9 mouse cellular contexts compared by ENCODE assay signal in the genomic region with DNA sequence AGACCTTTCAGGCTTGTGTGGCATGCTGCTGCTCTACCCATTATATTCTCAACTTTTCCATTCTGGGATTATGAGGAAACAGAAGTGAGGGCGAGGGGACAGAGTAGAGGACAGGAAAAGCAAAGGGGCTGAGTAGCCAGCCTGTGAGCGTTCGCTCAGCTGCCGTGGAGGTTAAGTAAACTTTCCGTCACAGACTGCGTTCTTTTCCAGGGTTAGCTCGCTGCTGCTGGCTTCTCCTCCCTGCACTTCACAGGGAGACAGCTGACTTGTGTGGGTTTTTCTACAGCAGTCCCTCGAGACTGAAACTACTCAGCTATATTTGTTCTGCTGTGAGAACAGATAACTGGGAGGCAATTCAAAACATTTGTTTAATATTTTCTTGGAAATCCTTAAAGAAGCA. TPM values are rescaled to one million over a fixed set of nuclear protein-coding genes. Genes with fewer than 3 reads are reported as not detected.
DNase-seq lines count a peak whose midpoint lies in the region; ATAC-seq and TF ChIP-seq lines count a peak whose summit lies in the region.
"Had no signal": no experiment of that assay in that cellular context is flagged by ENCODE, and none has a peak within 500 bp of the region (broad histone marks: within the 10 kb centered on the region; RNA-seq: fewer than 3 reads in every experiment).

No protein-coding gene starts in this region.

- no peak overlapping the region for H3K4me2 ChIP-seq in midbrain, embryonic 12.5 days (replicated peaks)
- H3K4me2 ChIP-seq: limb, embryonic 15.5 days had no signal

- no peaks in the 10 kb centered on the region for H3K9me3 ChIP-seq in midbrain, embryonic 12.5 days
- H3K9me3 ChIP-seq: limb, embryonic 15.5 days had no signal

- H3K27me3 ChIP-seq in midbrain, embryonic 12.5 days, result no peaks in the 10 kb centered on the region
- H3K27me3 ChIP-seq in thymus, adult 2 months (ENCODE audit: control insufficient read depth, insufficient read depth, low read length), result no peaks in the 10 kb centered on the region
- H3K27me3 ChIP-seq: limb, embryonic 15.5 days had no signal

- no peaks in the 10 kb centered on the region for H3K36me3 ChIP-seq in midbrain, embryonic 12.5 days
- no peaks in the 10 kb centered on the region for H3K36me3 ChIP-seq in thymus, adult 2 months (ENCODE audit: control insufficient read depth, insufficient read depth, low read length)
- H3K36me3 ChIP-seq: limb, embryonic 15.5 days had no signal

- intact Hi-C loops in heart, postnatal 36 days (cut with DNase I), result loop anchor here (10.0 kb wide), 1 partner anchor 199 kb away; no protein-coding TSS in a partner anchor
- intact Hi-C loops in left cerebral cortex, adult 2 months (cut with DNase I), result no loop called here

- TF ChIP-seq POLR2A in thymus, adult 2 months (IDR thresholded peaks at IDR 0.05; ENCODE audit: control insufficient read depth, extremely low read depth, insufficient read depth, low read length, poor library complexity), result no peak

- H3K4me1 ChIP-seq in midbrain, embryonic 12.5 days, result peaks cover 30% of the 10 kb centered on the region
- H3K4me1 ChIP-seq in thymus, adult 2 months (replicated peaks; ENCODE audit: control insufficient read depth, insufficient read depth, low read length), result no peaks in the 10 kb centered on the region

- peak overlapping the region; percentile 61 for H3K27ac ChIP-seq in left cerebral cortex, adult 2 months
- H3K27ac ChIP-seq in midbrain, embryonic 12.5 days (replicated peaks), result 0 out of 2 replicates have a peak overlapping the region, but pooled peaks have one; percentile 25
- no peak overlapping the region for H3K27ac ChIP-seq in thymus, adult 2 months (ENCODE audit: control insufficient read depth, insufficient read depth, low read length)
- H3K27ac ChIP-seq: limb, embryonic 15.5 days had no signal

- H3K4me3 ChIP-seq in left cerebral cortex, adult 2 months, result peak overlapping the region; percentile 26; the same call in 1 of the 2 replicates
- H3K4me3 ChIP-seq in midbrain, embryonic 12.5 days, result no peak overlapping the region
- H3K4me3 ChIP-seq in thymus, adult 2 months (ENCODE audit: control insufficient read depth, insufficient read depth, low read length), result no peak overlapping the region
- H3K4me3 ChIP-seq: limb, embryonic 15.5 days had no signal

- no peak overlapping the region for H3K9ac ChIP-seq in midbrain, embryonic 12.5 days (replicated peaks)
- H3K9ac ChIP-seq: limb, embryonic 15.5 days had no signal

- ATAC-seq in midbrain, embryonic 12.5 days (ENCODE audit: low FRiP score, low read depth), result 0 out of 2 replicates have a peak, but pooled peaks have one; percentile 14

- TF ChIP-seq CTCF in left cerebral cortex, adult 2 months (IDR thresholded peaks at IDR 0.05), result no peak
- TF ChIP-seq CTCF in thymus, adult 2 months (IDR thresholded peaks at IDR 0.05; ENCODE audit: borderline replicate concordance, control insufficient read depth, extremely low read depth, insufficient read depth, low read length, poor library complexity), result no peak

- WGBS in midbrain, embryonic 12.5 days, result 34% methylated on average over 8 of the region's 8 CpGs
- WGBS in thymus, adult 2 months, result 88% methylated on average over 8 of the region's 8 CpGs

- DNase-seq in adrenal gland, adult (ENCODE audit: inconsistent age in 2 of 2, low spot score in 1 of 2), result peak; percentile 34 to 71
- no peak for DNase-seq in adrenal gland, postnatal 4 days (ENCODE audit: low spot score in 2 of 2)
- peak; percentile 58 for DNase-seq in embryo, embryonic 11 days
- DNase-seq in heart, postnatal 36 days, result peak; percentile 52 to 53
- DNase-seq in left cerebral cortex, adult 2 months (ENCODE audit: extremely low spot score in 1 of 2, low spot score in 2 of 2), result peak; percentile 34 to 47
- no peak for DNase-seq in cerebellum, postnatal 36 days
- DNase-seq in thymus, adult 2 months, result no peak

RNA-seq across cellular contexts. Expression of a gene that starts 34.5 kb away (rescaled TPM):
- total RNA-seq in adrenal gland, postnatal 4 days (2021), result 10 to 100 TPM; 20.6 TPM
- total RNA-seq in heart, postnatal 36 days (2021), result 10 to 100 TPM; 16.4 to 18.7 TPM
- 10 to 100 TPM; 14.8 to 18.8 TPM for total RNA-seq in left cerebral cortex, adult 2 months (2021)
- polyA plus RNA-seq in midbrain, embryonic 12.5 days (2016; fragmentation: Nextera tagmentation; extraction: Ambion mirVana), result 23.9 and 25.6 TPM in 2 replicates
- polyA plus RNA-seq in thymus, adult 2 months (2012; rRNA removed), result 3.0 and 3.2 TPM in 2 replicates

Comparison
In these comparisons a context has a peak if more than half of its experiments do, and no peak if none do; other contexts are left out.
1. DNase-seq: peak in adrenal gland, adult (2 of 2), embryo, embryonic 11 days (single experiment), heart, postnatal 36 days (2 of 2) and left cerebral cortex, adult 2 months (2 of 2); none in adrenal gland, postnatal 4 days (0 of 2), cerebellum, postnatal 36 days (0 of 2) and thymus, adult 2 months (single experiment).